Mouse (Mus musculus) kidney, adult 18-20 months (tissue): ENCODE data around the gene Tmcc3.
"Not testable (repeated sequence)": the region's sequence is repeated elsewhere in the genome, so short reads cannot be mapped to it uniquely, and the experiment has no call there.

Experiments
- DNase-seq: peaks from one replicate; pipeline ENCODE4 v3.0.0; 2021

The Tmcc3 gene

GRCm38 (mm10) chr10:94595705-94596104, 284.0 kb downstream of the Tmcc3 start:
- no peak for DNase-seq

- not testable (repeated sequence) for DNase-seq
These were observed 288.1 kb downstream of the Tmcc3 start for GRCm38 (mm10) chr10:94599846-94600245.

- DNase-seq, result no peak
These were observed 289.3 kb downstream of the Tmcc3 start for GRCm38 (mm10) chr10:94601034-94601433.

- DNase-seq, result no peak
These were observed 293.7 kb downstream of the Tmcc3 start for GRCm38 (mm10) chr10:94605491-94605890.

- peak; percentile 79 for DNase-seq
These were observed 297.6 kb downstream of the Tmcc3 start for GRCm38 (mm10) chr10:94609309-94609777.

GRCm38 (mm10) chr10:94611228-94611968, 299.6 kb downstream of the Tmcc3 start:
- DNase-seq, result no peak

- DNase-seq, result no peak
These were observed 300.3 kb downstream of the Tmcc3 start for GRCm38 (mm10) chr10:94611969-94612440.

- DNase-seq, result no peak
These were observed 307.8 kb downstream of the Tmcc3 start for GRCm38 (mm10) chr10:94619586-94619985.

GRCm38 (mm10) chr10:94620561-94620960, 308.8 kb downstream of the Tmcc3 start:
- no peak for DNase-seq

GRCm38 (mm10) chr10:94621420-94622225, 309.9 kb downstream of the Tmcc3 start:
- no peak for DNase-seq

GRCm38 (mm10) chr10:94622281-94622680, 310.5 kb downstream of the Tmcc3 start:
- no peak for DNase-seq

- no peak for DNase-seq
These were observed 311.1 kb downstream of the Tmcc3 start for GRCm38 (mm10) chr10:94622828-94623227.

- peak; percentile 78 for DNase-seq
These were observed 311.9 kb downstream of the Tmcc3 start for GRCm38 (mm10) chr10:94623617-94624016.

- DNase-seq, result no peak
These were observed 313.3 kb downstream of the Tmcc3 start for GRCm38 (mm10) chr10:94625036-94625435.

- DNase-seq, result no peak
These were observed 313.9 kb downstream of the Tmcc3 start for GRCm38 (mm10) chr10:94625606-94626005.

- no peak for DNase-seq
These were observed 319.1 kb downstream of the Tmcc3 start for GRCm38 (mm10) chr10:94630771-94631280.

GRCm38 (mm10) chr10:94631541-94632113, 319.9 kb downstream of the Tmcc3 start:
- no peak for DNase-seq

- DNase-seq, result no peak
These were observed 320.5 kb downstream of the Tmcc3 start for GRCm38 (mm10) chr10:94632245-94632644.

GRCm38 (mm10) chr10:94638599-94638998, 326.9 kb downstream of the Tmcc3 start:
- DNase-seq, result no peak

GRCm38 (mm10) chr10:94639281-94639680, 327.5 kb downstream of the Tmcc3 start:
- no peak for DNase-seq

- no peak for DNase-seq
These were observed 328.3 kb downstream of the Tmcc3 start for GRCm38 (mm10) chr10:94640067-94640466.
